Mouse (Mus musculus): ENCODE data around the gene 4930544D05Rik. TPM values are rescaled to one million over a fixed set of nuclear protein-coding genes. Genes with fewer than 3 reads are reported as not detected.

The 4930544D05Rik gene
- polyA plus RNA-seq, 1 experiment from 2014 or later, result not detected

DNA sequence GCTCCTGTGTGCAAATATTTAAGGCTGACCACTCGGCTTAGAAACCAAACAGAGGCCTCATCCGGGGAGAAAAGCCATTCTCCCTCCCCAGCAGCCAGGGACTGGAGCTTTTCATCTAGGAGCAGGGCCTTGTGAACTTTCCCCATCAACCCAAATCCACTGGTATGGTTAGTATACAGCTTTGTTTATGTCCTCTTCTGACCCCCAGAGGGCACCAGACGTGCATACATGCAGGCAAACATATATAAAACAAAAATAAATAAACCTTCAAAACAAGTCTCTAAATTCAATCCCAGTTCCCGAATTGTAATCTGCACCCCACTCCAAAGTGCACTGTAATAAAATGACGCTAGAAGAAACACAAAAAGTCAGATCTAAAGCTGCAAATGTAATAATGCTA, 13.9 kb downstream of the 4930544D05Rik start:
- no peak for ATAC-seq (replicated peaks)
- no peaks in the 10 kb centered on the region for H3K9me3 ChIP-seq
- no peak overlapping the region for H3K4me2 ChIP-seq (replicated peaks)
- H3K9ac ChIP-seq (replicated peaks), result no peak overlapping the region
- H3K36me3 ChIP-seq, result no peaks in the 10 kb centered on the region
- H3K27ac ChIP-seq (replicated peaks), result no peak overlapping the region
- H3K27me3 ChIP-seq, result no peaks in the 10 kb centered on the region
- 60% methylated on average over 5 of the region's 5 CpGs for WGBS
- no peak overlapping the region for H3K4me3 ChIP-seq
- no peaks in the 10 kb centered on the region for H3K4me1 ChIP-seq

- H3K4me1 ChIP-seq, result no peaks in the 10 kb centered on the region
- H3K36me3 ChIP-seq, result no peaks in the 10 kb centered on the region
- no peak for ATAC-seq (replicated peaks)
- no peak overlapping the region for H3K27ac ChIP-seq (replicated peaks)
- H3K27me3 ChIP-seq, result no peaks in the 10 kb centered on the region
- H3K9ac ChIP-seq (replicated peaks), result no peak overlapping the region
- no peak overlapping the region for H3K4me3 ChIP-seq
- H3K9me3 ChIP-seq, result no peaks in the 10 kb centered on the region
- 73% methylated on average over 7 of the region's 7 CpGs for WGBS
- H3K4me2 ChIP-seq (replicated peaks), result no peak overlapping the region
These were observed 14.5 kb downstream of the 4930544D05Rik start for GRCm38 (mm10) chr11:70630129-70630528.

DNA sequence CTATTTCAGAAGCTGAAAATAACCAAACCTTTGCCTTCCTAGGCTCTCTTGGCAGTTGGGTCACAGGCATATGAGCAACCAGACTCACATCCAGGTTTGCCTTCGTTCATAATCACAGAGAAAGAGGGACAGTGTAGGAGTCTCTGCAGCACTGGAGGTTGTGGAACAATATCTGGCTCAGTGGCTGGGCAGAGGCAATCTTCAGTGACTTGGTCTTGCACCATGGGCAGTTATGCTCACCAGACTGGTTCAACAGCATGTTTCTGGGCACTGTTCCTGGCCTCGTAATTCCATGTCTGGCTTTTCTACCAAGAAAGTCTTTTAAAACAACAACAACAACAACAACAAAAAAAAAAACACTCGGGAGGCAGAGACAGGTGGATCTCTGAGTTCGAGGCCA, 20.0 kb downstream of the 4930544D05Rik start:
- ATAC-seq (replicated peaks), result no peak
- 78% methylated on average over 4 of the region's 4 CpGs for WGBS
- H3K4me2 ChIP-seq (replicated peaks), result no peak overlapping the region

GRCm38 (mm10) chr11:70637764-70638163, 22.1 kb downstream of the 4930544D05Rik start:
- no peaks in the 10 kb centered on the region for H3K4me1 ChIP-seq
- 85% methylated on average over 1 of the region's 1 CpGs for WGBS
- H3K4me3 ChIP-seq, result no peak overlapping the region
- H3K27ac ChIP-seq (replicated peaks), result no peak overlapping the region
- H3K27me3 ChIP-seq, result no peaks in the 10 kb centered on the region
- 0 out of 2 replicates have a peak, but pooled peaks cover under 1% of the 10 kb centered on the region for H3K36me3 ChIP-seq
- no peak overlapping the region for H3K9ac ChIP-seq (replicated peaks)
- no peak overlapping the region for H3K4me2 ChIP-seq (replicated peaks)
- no peak for ATAC-seq (replicated peaks)
- no peaks in the 10 kb centered on the region for H3K9me3 ChIP-seq

More for the DNA sequence above, 20.0 kb downstream of the 4930544D05Rik start:
- Histone ChIP-seq H3K4me3 (no peak overlapping the region), H3K27me3 (no peaks in the 10 kb centered on the region), H3K9me3 (no peaks in the 10 kb centered on the region), H3K4me1 (no peaks in the 10 kb centered on the region), H3K36me3 (no peaks in the 10 kb centered on the region), H3K27ac (replicated peaks) (no peak overlapping the region), H3K9ac (replicated peaks) (no peak overlapping the region)

GRCm38 (mm10) chr11:70638293-70638692, 22.6 kb downstream of the 4930544D05Rik start:
- Histone ChIP-seq H3K4me2 (replicated peaks) (no peak overlapping the region), H3K4me3 (no peak overlapping the region), H3K9me3 (no peaks in the 10 kb centered on the region), H3K27me3 (no peaks in the 10 kb centered on the region), H3K36me3 (0 out of 2 replicates have a peak, but pooled peaks cover 5% of the 10 kb centered on the region), H3K4me1 (no peaks in the 10 kb centered on the region), H3K9ac (replicated peaks) (no peak overlapping the region), H3K27ac (replicated peaks) (no peak overlapping the region)
- no peak for ATAC-seq (replicated peaks)
- 86% methylated on average over 1 of the region's 1 CpGs for WGBS

GRCm38 (mm10) chr11:70638714-70639278, 23.1 kb downstream of the 4930544D05Rik start, which contains the start of gene Gp1ba:
Gene Gp1ba, plus strand, starts transcription at chr11:70639122.
- Histone ChIP-seq H3K4me1 (no peaks in the 10 kb centered on the region), H3K4me2 (replicated peaks) (no peak within 1 kb of the TSS), H3K9me3 (no peaks in the 10 kb centered on the region), H3K4me3 (no peak within 1 kb of the TSS), H3K27ac (replicated peaks) (no peak within 1 kb of the TSS), H3K36me3 (0 out of 2 replicates have a peak, but pooled peaks cover 5% of the 10 kb centered on the region), H3K27me3 (no peaks in the 10 kb centered on the region), H3K9ac (replicated peaks) (no peak within 1 kb of the TSS)
- 59% methylated on average over 5 of the region's 5 CpGs for WGBS
- no peak for ATAC-seq (replicated peaks)

GRCm38 (mm10) chr11:70639976-70640375, 24.3 kb downstream of the 4930544D05Rik start:
- 87% methylated on average over 8 of the region's 8 CpGs for WGBS
- no peak overlapping the region for H3K4me3 ChIP-seq
- H3K9me3 ChIP-seq, result no peaks in the 10 kb centered on the region
- no peak overlapping the region for H3K27ac ChIP-seq (replicated peaks)
- no peak for ATAC-seq (replicated peaks)
- H3K27me3 ChIP-seq, result no peaks in the 10 kb centered on the region
- H3K36me3 ChIP-seq, result peaks cover 15% of the 10 kb centered on the region
- H3K9ac ChIP-seq (replicated peaks), result no peak overlapping the region
- no peak overlapping the region for H3K4me2 ChIP-seq (replicated peaks)
- peaks cover under 1% of the 10 kb centered on the region; the same call in 1 of the 2 replicates for H3K4me1 ChIP-seq

GRCm38 (mm10) chr11:70641241-70641640, 25.6 kb downstream of the 4930544D05Rik start:
- Histone ChIP-seq H3K9me3 (no peaks in the 10 kb centered on the region), H3K36me3 (peaks cover 17% of the 10 kb centered on the region), H3K27me3 (no peaks in the 10 kb centered on the region), H3K9ac (replicated peaks) (no peak overlapping the region), H3K4me1 (peaks cover 13% of the 10 kb centered on the region), H3K4me3 (no peak overlapping the region), H3K4me2 (replicated peaks) (no peak overlapping the region), H3K27ac (replicated peaks) (no peak overlapping the region)
- ATAC-seq (replicated peaks), result no peak
- 84% methylated on average over 7 of the region's 7 CpGs for whole genome bisulfite sequencing

- Histone ChIP-seq H3K36me3 (peaks cover 17% of the 10 kb centered on the region), H3K4me1 (peaks cover 19% of the 10 kb centered on the region), H3K27ac (replicated peaks) (no peak overlapping the region), H3K4me3 (no peak overlapping the region), H3K9me3 (no peaks in the 10 kb centered on the region), H3K27me3 (no peaks in the 10 kb centered on the region), H3K4me2 (replicated peaks) (no peak overlapping the region), H3K9ac (replicated peaks) (no peak overlapping the region)
- WGBS, result 90% methylated on average over 6 of the region's 6 CpGs
- no peak for ATAC-seq (replicated peaks)
These were observed 27.4 kb downstream of the 4930544D05Rik start for GRCm38 (mm10) chr11:70643051-70643450.

DNA sequence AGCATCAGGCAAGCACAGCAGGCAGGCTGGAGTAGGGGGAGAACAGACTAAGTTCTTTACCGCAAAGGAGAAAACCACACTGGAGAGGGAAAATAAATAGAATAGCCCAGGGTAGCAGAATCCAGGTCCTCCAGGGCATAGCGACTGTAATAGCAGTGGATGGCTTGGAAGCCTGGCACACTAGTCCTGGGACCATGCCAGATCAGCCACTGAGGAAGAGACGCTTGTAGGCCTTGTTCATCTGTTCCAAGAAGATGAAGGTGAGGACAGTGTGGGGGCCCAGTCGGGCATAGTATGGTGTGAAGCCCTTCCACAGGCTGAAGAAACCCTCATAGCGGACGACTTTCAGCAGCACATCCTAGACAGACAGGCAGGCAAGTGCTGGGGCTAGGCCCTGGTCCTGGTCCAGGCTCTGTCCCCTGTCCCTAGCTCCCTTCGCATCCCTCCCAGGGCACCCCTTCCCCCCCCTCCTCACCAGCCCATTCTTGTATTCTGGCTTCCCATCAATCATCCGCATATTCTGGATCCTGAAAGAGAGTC, 29.0 kb downstream of the 4930544D05Rik start:
- WGBS, result 95% methylated on average over 8 of the region's 8 CpGs
- no peak overlapping the region for H3K9ac ChIP-seq (replicated peaks)
- H3K4me2 ChIP-seq (replicated peaks), result no peak overlapping the region
- H3K27ac ChIP-seq (replicated peaks), result no peak overlapping the region
- no peaks in the 10 kb centered on the region for H3K9me3 ChIP-seq
- no peak for ATAC-seq (replicated peaks)
- no peak overlapping the region for H3K4me3 ChIP-seq
- peaks cover 35% of the 10 kb centered on the region for H3K4me1 ChIP-seq
- no peaks in the 10 kb centered on the region for H3K27me3 ChIP-seq
- H3K36me3 ChIP-seq, result peaks cover 26% of the 10 kb centered on the region

DNA sequence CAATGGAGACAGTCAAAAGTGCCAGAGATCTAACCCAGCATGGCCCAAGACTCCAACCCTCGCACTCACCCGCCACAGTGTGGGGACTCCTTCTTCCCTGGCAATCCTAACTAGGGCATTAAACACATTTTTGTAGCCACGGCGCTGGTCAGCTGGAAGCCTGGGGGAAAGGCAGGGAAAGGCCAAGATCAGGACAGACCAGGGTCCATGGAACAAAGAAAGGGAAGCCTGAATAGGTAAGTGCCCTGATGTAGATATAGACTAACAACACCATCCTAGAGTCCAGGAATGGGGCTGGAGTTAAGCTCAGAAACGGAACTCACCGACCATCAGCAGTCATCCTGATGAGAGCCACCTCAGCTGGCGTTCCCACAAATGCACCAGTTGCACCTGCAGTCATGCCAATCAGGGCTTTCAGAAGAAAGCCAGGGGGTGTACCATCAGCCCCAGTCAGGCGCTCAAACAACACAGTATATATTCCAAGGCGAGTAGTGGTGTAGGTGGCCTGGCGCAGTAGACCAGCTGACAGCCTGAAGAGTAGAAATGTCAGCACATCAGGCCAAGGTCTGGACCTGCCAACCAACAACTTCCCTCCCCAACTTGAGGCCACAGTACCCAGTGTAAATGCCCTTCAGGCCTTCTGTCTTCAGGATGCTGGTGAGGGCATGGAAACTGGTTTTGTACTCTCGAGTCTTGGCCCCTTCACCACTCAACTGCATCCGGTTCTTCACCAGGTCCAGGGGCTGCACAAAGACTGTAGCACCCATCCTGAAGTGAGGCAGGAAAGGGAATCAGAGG, 30.0 kb downstream of the 4930544D05Rik start:
- Histone ChIP-seq H3K4me3 (peak overlapping the region; percentile 65), H3K4me2 (replicated peaks) (peak overlapping the region; percentile 75), H3K4me1 (peaks cover 37% of the 10 kb centered on the region), H3K36me3 (peaks cover 36% of the 10 kb centered on the region), H3K27me3 (no peaks in the 10 kb centered on the region), H3K9me3 (no peaks in the 10 kb centered on the region), H3K9ac (replicated peaks) (peak overlapping the region; percentile 87), H3K27ac (replicated peaks) (no peak overlapping the region)
- 89% methylated on average over 12 of the region's 12 CpGs for WGBS
- no peak for ATAC-seq (replicated peaks)

DNA sequence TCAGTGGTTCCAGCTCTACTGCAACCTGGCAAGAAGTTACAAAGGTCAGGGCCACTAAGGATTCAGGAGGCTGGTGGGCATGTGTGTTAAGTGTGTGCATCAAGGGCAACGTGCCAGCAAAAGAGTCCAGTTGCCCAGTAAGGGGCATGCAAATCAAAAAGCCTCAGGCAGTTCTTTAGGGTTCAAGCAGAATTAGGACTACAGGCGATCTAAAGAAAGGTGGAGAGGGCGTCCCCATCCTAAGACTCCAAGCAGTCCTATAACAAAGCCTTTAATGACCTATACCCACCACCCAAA, 30.6 kb downstream of the 4930544D05Rik start:
- no peak for ATAC-seq (replicated peaks)
- Histone ChIP-seq H3K9me3 (no peaks in the 10 kb centered on the region), H3K4me2 (replicated peaks) (peak overlapping the region; percentile 75), H3K27me3 (no peaks in the 10 kb centered on the region), H3K36me3 (peaks cover 42% of the 10 kb centered on the region), H3K9ac (replicated peaks) (peak overlapping the region; percentile 87), H3K4me3 (peak overlapping the region; percentile 65), H3K4me1 (peaks cover 37% of the 10 kb centered on the region), H3K27ac (replicated peaks) (peak overlapping the region; percentile 98)
- WGBS, result 8% methylated on average over 3 of the region's 3 CpGs
